Mouse (Mus musculus): ENCODE measurements around the gene Psmb5.
"Not testable (repeated sequence)": the region's sequence is repeated elsewhere in the genome, so short reads cannot be mapped to it uniquely, and the experiment has no call there.

Gene Psmb5

DNA sequence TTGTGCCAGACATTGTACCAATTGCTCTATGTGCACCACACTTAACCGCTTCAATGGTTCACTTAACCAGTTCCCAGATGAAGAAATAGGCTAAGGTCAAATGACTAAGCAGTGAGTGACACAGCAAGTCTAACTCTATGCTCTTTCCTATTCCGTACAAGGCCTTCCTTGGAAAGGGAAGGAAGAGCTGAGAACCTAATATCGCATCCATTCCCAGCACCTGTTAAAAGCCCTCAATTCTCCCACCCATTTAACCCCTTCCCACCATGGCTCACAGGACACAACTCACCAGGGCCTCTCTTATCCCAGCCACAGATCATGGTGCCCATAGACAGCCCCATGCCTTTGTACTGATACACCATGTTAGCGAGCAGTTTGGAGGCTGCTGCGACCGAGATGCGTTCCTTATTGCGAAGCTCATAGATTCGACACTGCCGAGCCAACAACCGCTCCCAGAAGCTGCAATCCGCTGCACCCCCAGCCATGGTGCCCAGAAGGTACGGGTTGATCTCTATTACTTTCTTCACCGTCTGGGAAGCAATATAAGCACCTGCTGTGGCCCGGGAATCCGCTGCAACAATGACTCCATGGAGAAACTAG, 1.5 kb downstream of the Psmb5 start:
- no peak for DNase-seq (ENCODE audit: low read depth, low spot score)
- H3K27me3 ChIP-seq (ENCODE audit: control insufficient read depth, insufficient read depth, low read length, poor library complexity, severe bottlenecking) = no peaks in the 10 kb centered on the region
- H3K36me3 ChIP-seq (ENCODE audit: control insufficient read depth, insufficient read depth, low read length, poor library complexity, severe bottlenecking) = peaks cover 5% of the 10 kb centered on the region; the same call in 1 of the 2 replicates

DNA sequence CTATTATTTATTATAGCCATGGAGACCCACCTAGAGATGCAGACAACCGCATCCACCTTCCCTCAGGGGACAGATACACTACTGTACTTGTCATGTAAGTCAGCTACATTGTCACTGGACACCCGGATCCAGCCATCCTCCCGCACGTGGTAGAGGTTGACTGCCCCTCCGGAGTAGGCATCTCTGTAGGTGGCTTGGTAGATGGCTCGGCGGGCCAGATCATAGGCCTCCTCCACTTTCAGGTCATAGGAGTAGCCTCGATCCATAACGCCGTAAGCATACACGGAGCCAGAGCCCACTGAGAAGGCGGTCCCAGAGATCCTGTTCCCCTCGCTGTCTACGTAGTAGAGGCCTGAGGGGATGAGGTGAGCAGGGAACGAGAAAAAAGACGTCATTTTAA, 3.7 kb downstream of the Psmb5 start:
- not testable (repeated sequence) for H3K27me3 ChIP-seq (ENCODE audit: control insufficient read depth, insufficient read depth, low read length, poor library complexity, severe bottlenecking); DNase-seq (ENCODE audit: low read depth, low spot score); H3K36me3 ChIP-seq (ENCODE audit: control insufficient read depth, insufficient read depth, low read length, poor library complexity, severe bottlenecking)

DNA sequence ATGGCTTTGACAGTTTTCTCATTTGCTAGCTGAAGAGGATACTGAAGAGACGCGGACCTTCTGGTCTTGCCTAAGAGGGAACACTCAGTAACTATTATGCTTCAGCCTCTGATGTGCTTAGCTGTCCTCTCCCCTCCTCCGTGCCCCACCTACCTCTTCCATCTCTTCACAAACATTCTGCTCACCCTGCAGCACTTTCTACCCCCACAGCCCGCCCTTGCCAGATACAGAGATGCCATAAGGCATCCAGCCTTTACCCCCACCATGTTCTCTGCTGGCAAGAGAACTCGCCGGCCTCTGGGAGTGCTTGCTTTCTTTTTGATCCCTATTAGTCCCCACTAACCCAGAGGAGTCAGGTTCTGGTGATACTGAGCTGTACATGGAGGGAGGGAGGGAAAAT, 7.2 kb downstream of the Psmb5 start:
- H3K27me3 ChIP-seq (ENCODE audit: control insufficient read depth, insufficient read depth, low read length, poor library complexity, severe bottlenecking) = no peaks in the 10 kb centered on the region
- no peak for DNase-seq (ENCODE audit: low read depth, low spot score)

DNA sequence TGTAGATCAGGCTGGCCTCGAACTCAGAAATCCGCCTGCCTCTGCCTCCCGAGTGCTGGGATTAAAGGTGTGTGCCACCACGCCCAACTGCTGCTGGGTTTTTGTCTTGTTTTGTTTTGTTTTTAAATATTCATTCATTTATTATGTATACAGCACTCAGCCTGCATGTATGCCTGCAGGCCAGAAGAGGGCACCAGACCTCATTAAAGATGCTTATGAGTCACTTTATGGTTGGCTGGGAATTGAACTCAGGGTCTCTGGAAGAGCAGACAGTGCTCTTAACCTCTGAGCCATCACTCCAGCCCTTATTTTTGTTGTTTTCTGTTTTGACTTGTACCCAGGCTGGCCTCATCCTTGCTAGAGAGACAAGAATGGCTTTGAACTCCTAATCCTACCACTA, 7.9 kb downstream of the Psmb5 start:
- DNase-seq (ENCODE audit: low read depth, low spot score) = peak; percentile 66
- Histone ChIP-seq H3K36me3 (ENCODE audit: control insufficient read depth, insufficient read depth, low read length, poor library complexity, severe bottlenecking) (peaks cover 4% of the 10 kb centered on the region), H3K27me3 (ENCODE audit: control insufficient read depth, insufficient read depth, low read length, poor library complexity, severe bottlenecking) (no peaks in the 10 kb centered on the region)

More for the DNA sequence above, 7.2 kb downstream of the Psmb5 start:
- peaks cover 5% of the 10 kb centered on the region for H3K36me3 ChIP-seq (ENCODE audit: control insufficient read depth, insufficient read depth, low read length, poor library complexity, severe bottlenecking)

DNA sequence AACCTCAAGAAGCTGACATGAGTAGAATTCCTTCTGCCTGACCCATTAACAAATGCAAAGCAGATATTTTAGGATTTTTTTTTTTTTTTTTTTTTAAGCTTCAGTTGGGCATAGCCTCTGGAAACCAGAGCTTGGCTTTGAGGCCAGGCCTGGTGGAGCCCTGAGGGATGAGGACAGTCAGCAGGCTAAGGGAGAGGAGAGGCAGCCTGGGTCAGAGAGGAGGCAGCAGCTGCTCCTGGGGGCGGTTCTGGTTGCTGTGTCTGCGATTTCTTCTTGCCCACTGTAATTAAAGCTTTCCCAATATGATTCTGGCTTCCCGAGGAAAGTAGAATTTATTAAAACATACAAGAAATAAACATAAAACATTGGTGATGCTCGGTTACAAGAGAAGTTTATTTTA, 8.6 kb downstream of the Psmb5 start:
- Histone ChIP-seq H3K36me3 (ENCODE audit: control insufficient read depth, insufficient read depth, low read length, poor library complexity, severe bottlenecking) (peaks cover 3% of the 10 kb centered on the region), H3K27me3 (ENCODE audit: control insufficient read depth, insufficient read depth, low read length, poor library complexity, severe bottlenecking) (no peaks in the 10 kb centered on the region)
- no peak for DNase-seq (ENCODE audit: low read depth, low spot score)

DNA sequence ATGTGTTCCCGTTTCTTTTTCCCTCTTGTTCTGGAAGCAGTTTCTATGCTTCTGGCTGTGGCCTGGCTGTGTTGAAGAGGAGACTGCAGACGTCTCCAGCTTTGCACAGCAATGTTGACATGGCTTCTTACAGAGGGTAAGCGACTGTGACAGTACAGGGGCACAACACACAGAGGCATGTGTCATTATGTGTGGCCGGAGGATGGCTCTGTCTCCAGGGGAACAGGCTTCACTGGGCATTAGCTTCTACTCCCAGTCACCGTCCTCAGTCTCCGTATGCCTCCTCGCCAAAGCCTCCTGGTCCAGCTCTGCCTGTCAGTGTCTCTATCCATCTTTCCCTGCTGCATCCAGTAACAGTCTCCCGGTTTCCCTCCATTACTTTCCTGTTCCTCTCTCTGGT, 10.6 kb downstream of the Psmb5 start:
- no peak for DNase-seq (ENCODE audit: low read depth, low spot score)
- peaks cover 3% of the 10 kb centered on the region for H3K36me3 ChIP-seq (ENCODE audit: control insufficient read depth, insufficient read depth, low read length, poor library complexity, severe bottlenecking)
- no peaks in the 10 kb centered on the region for H3K27me3 ChIP-seq (ENCODE audit: control insufficient read depth, insufficient read depth, low read length, poor library complexity, severe bottlenecking)

DNA sequence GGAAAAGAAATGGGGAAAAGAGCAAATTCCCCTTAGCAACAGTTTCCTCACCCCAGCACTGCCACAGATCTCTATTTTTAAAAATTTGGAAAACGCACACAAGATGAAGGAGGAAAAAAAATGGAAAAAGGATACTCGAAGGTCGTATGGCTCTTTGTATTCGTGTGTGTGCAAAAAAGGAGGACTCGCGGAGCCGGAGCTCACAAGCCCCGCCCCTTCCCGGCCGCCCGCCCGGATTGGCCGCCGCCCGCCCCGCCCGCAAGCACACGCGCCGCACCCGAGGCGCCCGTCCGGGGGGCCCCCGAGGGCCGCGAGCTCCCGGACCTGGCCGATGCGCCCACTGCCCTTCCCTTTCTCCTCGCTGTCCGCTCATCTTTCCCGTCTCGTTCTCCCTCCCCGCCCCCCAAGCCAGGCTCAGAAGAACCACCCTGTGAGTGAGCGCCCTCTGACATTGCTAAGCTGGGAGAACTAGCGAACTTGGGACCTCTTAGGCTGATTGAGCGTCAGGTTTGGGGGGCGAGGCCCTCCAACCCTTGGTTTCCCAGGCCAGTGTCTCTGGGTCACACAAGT, 12.0 kb downstream of the Psmb5 start, which contains the start of gene 4931414P19Rik:
Gene 4931414P19Rik, minus strand, starts transcription at position 242 of the 570 bp plus-strand sequence.
- no peaks in the 10 kb centered on the region; the same call in 1 of the 2 replicates for H3K36me3 ChIP-seq (ENCODE audit: control insufficient read depth, insufficient read depth, low read length, poor library complexity, severe bottlenecking)
- DNase-seq (ENCODE audit: low read depth, low spot score) = peak; percentile 76
- no peaks in the 10 kb centered on the region for H3K27me3 ChIP-seq (ENCODE audit: control insufficient read depth, insufficient read depth, low read length, poor library complexity, severe bottlenecking)

DNA sequence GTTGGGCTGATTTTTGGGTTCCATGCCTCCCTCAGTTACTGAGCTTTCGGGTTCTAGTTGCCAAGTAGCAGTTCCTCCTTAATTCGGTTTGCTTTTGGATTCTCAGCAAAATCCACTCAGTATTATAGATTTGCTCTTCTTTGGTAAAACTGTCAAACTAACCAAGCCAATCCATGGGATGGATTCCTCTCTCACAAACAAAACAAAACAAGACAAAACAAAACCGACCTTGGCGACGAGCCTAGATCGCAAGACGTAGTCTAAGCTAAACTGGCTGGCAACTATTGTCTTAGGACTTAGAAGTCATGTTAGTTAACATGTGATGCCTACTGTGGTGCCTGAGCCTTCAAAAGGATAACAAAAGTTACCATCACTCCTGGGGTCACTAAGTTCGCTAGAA, 14.1 kb downstream of the Psmb5 start:
- DNase-seq (ENCODE audit: low read depth, low spot score) = no peak
- H3K36me3 ChIP-seq (ENCODE audit: control insufficient read depth, insufficient read depth, low read length, poor library complexity, severe bottlenecking) = no peaks in the 10 kb centered on the region
- H3K27me3 ChIP-seq (ENCODE audit: control insufficient read depth, insufficient read depth, low read length, poor library complexity, severe bottlenecking) = no peaks in the 10 kb centered on the region

DNA sequence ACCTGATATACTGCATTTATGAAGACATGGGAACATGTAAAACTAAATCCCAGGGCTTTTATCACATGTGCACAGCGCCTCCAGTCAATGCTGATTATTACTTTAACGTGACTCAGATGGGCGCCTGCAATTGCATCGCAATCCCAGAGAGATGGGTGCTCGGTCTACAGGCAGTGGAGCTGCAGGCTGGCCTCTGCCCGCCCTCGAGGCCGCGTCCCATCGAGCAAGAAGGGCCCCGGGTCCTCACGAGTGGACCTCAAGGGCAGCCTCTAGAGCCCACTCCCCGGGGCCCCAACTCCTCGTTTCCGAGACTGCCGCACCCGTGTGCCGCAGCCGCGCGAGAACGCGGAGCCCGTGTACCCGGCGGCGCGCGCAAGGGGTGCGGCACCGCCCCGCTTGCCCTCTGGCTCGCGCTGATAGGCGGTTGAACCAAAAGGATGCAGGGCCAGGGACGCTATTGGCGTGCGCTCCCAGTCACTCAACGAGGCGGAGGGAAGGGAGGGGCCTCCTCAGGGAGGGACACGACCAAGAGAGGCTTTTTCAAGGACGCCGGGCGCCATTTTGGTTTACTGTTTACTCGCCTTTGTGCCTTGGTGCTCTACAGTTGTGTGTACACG, 14.7 kb downstream of the Psmb5 start:
- peak; percentile 96 for DNase-seq (ENCODE audit: low read depth, low spot score)

DNA sequence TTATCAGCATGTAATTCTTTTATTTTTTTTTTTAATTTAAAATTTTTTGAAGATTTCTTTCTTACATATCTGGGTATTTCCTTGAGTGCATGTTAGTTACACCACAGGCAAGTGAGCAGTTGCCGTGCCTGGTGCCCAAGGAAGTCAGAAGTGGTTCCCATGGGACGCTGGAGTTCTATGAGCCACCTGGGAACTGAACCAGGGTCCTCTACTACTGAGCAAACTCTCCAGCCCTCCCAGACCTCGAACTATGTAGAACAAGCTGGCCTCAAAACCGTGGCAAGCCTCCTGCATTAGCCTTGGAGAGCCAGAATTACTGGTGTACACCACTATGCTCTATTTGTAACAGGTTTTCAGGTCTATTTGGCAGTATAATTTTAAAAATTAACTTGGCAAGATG, 15.2 kb downstream of the Psmb5 start:
- peak; percentile 17 for DNase-seq (ENCODE audit: low read depth, low spot score)
- H3K36me3 ChIP-seq (ENCODE audit: control insufficient read depth, insufficient read depth, low read length, poor library complexity, severe bottlenecking) = no peaks in the 10 kb centered on the region
- no peaks in the 10 kb centered on the region for H3K27me3 ChIP-seq (ENCODE audit: control insufficient read depth, insufficient read depth, low read length, poor library complexity, severe bottlenecking)

More for the DNA sequence above, 14.7 kb downstream of the Psmb5 start:
- H3K36me3 ChIP-seq (ENCODE audit: control insufficient read depth, insufficient read depth, low read length, poor library complexity, severe bottlenecking) = no peaks in the 10 kb centered on the region
- no peaks in the 10 kb centered on the region for H3K27me3 ChIP-seq (ENCODE audit: control insufficient read depth, insufficient read depth, low read length, poor library complexity, severe bottlenecking)

DNA sequence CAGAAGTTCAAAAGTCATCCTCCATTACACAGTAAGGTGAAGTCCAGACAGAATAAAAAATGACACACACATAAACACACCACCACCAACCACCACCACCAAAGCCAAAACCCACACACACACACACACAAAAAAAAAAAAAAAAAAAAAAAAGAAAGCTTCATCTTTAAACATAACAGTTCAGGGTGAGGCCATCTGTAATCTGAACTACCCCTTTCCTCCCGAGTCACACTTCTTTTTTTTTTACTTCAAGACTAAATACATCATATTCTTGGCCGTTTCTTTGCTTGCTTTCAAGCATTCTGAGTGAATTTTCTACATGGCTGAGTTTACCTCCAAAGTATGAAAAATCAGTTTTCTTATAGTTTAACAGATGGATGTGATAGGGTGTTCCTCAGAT, 16.2 kb downstream of the Psmb5 start:
- Histone ChIP-seq H3K36me3 (ENCODE audit: control insufficient read depth, insufficient read depth, low read length, poor library complexity, severe bottlenecking) (no peaks in the 10 kb centered on the region), H3K27me3 (ENCODE audit: control insufficient read depth, insufficient read depth, low read length, poor library complexity, severe bottlenecking) (no peaks in the 10 kb centered on the region)
- no peak for DNase-seq (ENCODE audit: low read depth, low spot score)

DNA sequence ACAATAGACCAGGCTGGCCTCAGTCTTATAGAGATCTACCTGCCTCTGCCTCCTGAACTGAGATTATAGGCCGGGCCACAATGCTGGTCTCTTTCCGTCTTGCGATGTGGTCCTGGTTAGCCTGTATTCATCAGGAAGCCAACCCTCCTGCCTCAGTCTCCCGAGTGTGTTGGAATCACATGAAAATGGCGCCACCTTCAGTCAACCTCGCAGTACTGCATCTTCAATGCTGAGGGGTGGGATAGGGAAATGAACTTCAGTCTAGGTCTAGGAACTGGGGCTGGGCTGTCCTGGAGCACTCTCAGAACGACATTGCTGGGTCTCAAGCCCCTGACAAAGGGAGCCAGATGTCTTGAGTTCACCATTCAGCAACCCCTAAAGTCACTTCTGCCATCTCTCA, 20.7 kb downstream of the Psmb5 start:
- peak; percentile 60 for DNase-seq (ENCODE audit: low read depth, low spot score)
- H3K27me3 ChIP-seq (ENCODE audit: control insufficient read depth, insufficient read depth, low read length, poor library complexity, severe bottlenecking) = no peaks in the 10 kb centered on the region
- no peaks in the 10 kb centered on the region for H3K36me3 ChIP-seq (ENCODE audit: control insufficient read depth, insufficient read depth, low read length, poor library complexity, severe bottlenecking)

DNA sequence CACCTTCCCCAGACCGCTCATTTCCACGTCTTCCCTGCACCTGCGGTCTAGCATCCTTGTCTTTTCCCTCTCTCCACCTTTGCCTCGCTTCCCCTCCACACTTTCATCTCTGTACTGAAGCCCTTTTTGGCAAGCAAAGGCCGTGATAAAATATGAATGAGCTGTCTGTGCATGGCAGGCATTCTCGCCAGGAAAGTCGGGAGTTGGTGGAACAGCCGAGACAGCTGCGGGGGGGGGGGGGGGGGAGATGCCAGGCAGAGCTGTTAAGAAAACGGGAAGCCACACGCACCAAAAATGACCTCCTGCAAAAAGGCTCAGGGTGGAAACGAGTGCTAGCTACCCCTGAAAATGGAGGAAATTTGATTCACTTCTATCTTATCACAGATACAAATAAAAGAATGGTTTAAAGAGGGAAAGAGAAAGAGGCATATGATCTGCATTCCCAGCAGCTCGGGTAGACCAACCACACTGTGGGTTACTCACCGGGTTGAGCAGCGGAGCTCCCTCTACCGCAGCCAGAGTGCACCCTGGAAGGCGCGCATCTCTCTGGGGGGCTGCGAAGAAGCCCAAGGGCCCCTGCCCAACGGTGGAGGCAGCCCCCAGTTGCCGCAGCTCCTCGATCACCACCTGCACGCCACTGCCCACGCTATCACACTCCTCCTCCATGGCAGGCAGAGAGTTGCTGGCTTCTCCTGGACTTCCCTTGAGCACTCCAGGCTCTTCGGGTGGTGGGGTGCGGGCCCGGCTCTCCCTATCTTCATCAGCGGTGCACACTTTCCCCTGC, 23.0 kb downstream of the Psmb5 start:
- no peak for DNase-seq (ENCODE audit: low read depth, low spot score)
- H3K36me3 ChIP-seq (ENCODE audit: control insufficient read depth, insufficient read depth, low read length, poor library complexity, severe bottlenecking) = no peaks in the 10 kb centered on the region
- H3K27me3 ChIP-seq (ENCODE audit: control insufficient read depth, insufficient read depth, low read length, poor library complexity, severe bottlenecking) = no peaks in the 10 kb centered on the region

DNA sequence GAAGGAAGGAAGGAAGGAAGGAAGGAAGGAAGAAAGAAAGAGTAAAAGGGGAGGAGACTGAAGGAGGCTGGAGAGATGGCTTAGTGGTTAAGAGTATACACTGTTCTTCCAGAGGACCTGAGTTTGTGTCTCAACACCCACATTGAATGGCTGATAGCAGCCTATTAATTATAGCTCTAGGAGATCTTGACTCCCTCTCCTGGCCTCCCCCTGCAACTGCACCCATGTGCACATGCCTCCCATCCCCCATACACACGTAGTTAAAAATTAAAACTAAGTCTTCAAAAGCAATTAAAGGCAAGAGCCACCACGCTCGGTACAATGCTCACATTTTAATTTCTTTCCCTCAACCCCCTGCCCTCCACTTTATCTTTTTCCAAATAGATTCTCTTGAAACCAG, 23.8 kb downstream of the Psmb5 start:
- H3K27me3 ChIP-seq (ENCODE audit: control insufficient read depth, insufficient read depth, low read length, poor library complexity, severe bottlenecking) = no peaks in the 10 kb centered on the region
- no peaks in the 10 kb centered on the region for H3K36me3 ChIP-seq (ENCODE audit: control insufficient read depth, insufficient read depth, low read length, poor library complexity, severe bottlenecking)
- DNase-seq (ENCODE audit: low read depth, low spot score) = no peak
